Mouse (Mus musculus): ENCODE data around the gene Vwa3a.
"Not testable (repeated sequence)": the region's sequence is repeated elsewhere in the genome, so short reads cannot be mapped to it uniquely, and the experiment has no call there.

Gene Vwa3a

GRCm38 (mm10) chr7:120739018-120739417, at the start of gene Vwa3a:
TSS of gene Vwa3a (plus strand) at chr7:120739318.
- no peak for DNase-seq

- DNase-seq: no peak
These were observed 48.5 kb upstream of the Vwa3a start for GRCm38 (mm10) chr7:120690634-120691033.

DNA sequence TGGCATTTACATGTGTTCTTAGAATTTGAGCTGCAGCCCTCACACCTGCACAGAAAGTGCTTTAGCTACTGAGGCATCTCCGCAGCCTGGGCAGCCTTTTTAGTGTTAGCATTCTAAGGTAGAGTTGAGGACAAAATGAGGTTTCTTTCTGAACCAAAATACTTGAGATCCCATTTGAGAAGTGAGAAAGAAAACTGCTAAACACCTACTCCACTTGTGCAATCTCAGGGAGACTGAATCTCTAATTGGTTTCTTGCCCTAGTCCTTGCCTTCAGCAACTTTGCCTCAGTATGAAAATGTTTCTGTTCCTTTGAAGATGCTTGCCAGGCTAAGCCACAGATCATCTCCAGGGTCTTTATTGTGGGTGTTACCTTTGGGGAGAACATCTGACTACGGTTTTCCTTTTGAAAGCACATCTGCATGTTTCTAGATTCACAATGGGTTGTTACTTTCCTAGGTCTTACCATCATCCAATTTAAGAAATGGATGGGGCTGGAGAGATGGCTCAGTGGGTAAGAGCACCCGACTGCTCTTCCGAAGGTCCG, 45.2 kb upstream of the Vwa3a start:
- no peak for DNase-seq

DNA sequence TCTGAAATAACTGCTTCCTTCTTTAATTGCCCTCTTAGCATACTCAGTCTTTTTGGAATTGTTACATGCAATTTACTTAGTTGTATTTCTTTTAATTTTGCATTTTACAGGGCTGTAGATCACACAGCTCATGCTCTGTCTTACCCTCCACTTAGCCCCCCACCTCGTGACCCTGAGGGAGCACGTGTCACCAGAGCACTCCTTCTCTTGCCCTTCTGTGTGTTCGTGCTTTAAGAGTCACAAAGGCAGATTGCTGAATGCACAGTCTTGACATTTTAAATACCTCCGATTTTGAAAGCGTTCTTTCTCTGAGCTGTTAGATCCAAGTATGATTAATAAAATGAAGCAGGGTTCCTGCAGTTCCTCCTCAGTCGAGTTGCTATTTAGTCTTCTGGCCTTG, 43.9 kb upstream of the Vwa3a start:
- DNase-seq: no peak

DNA sequence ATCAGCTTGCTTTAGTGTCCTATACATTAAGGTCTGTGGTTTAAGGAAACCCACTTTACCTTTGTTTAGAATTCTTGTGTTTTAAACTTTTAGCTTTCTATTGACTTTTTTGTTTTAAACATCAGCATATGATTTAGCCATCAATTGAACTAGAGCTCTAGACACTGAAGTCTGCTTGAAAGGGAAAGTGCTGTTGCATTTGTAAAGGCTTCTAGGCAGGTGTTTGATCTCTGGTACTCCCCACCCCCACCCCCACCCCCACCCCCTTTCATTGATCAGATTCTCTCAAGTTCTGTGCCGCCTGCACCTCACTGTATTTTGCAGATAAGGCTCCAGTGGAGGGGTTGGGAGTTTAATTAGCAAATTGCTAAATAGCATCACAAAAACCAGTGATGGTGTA, 43.5 kb upstream of the Vwa3a start:
- no peak for DNase-seq

GRCm38 (mm10) chr7:120696331-120696730, 42.8 kb upstream of the Vwa3a start:
- no peak for DNase-seq

DNA sequence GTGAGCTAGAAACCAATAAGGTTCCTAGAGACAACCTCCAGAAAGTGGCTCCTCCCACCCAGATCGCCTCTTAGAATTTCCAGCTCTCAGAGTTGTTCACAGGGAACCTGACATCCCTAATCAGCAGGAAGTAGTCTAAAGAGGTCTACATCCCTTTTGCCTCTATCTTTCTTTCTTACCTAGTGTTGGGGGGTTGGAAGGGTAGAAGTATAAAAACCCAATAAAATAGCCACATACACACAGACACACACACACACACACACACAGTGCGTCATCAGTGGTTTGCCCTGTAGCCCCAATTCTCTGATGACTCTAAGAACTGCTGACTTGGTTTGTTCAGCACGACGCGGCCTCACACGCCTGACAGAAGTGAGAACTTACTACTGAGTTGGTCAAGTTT, 39.5 kb upstream of the Vwa3a start:
- DNase-seq: no peak

- DNase-seq: no peak
These were observed 35.2 kb upstream of the Vwa3a start for GRCm38 (mm10) chr7:120703888-120704287.

DNA sequence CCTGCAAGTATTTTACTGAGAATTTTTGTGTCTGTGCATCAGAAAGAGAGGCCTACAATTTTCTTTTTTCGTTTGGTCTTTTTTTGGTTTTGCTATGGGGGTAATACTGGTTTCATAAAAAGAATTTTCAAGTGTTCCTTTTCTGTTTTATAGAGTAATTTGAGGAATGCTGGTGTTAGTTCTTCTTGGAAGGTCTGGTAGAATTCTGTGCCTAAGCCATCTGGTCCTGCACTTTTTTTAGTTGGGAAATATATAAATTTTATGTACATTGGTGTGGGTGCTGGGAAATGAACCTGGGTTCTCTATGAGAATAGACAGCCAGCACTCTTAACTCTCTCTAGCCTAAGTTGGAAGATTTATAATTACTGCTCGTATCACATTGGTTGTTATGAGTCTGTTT, 27.0 kb upstream of the Vwa3a start:
- DNase-seq: no peak

DNA sequence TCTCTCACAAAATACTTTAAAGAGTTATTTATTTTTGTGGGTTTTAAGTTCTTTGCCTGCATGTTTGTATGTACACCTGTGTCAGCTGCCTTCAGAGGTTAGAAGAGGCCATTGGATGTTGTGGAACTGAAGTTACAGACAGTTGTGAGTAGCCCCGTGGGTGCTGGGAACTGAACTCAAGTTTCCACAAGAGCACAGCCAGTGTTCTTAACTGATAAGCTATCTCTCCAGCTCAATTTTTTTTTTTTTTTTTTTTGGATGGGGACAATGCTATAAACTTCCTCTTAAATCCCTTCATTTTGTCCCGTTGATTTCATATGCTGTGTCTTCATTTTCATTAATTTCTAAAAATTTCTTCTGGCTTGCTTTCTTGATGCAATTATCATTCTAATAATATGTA, 25.9 kb upstream of the Vwa3a start:
- DNase-seq: no peak

- DNase-seq: not testable (repeated sequence)
These were observed 25.2 kb upstream of the Vwa3a start for GRCm38 (mm10) chr7:120713951-120714350.

DNA sequence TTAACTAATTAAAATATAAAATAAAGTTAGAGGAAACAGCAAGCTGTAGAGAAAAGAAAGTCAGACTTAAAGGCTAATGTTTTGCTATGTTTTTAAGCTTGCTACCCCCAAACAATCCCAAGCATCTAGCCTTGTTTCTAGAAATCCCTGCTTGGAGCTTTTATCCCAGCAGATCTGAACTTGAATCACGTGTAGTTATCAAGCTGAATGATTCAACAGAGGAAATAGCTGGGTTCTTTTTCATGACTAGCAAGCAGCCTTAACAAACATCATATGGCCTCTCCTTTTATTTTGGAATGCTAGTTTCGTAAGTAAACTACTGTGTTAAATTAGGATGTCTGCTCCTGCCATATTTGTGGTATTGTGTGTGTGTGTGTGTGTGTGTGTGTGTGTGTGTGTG, 21.9 kb upstream of the Vwa3a start:
- no peak for DNase-seq

DNA sequence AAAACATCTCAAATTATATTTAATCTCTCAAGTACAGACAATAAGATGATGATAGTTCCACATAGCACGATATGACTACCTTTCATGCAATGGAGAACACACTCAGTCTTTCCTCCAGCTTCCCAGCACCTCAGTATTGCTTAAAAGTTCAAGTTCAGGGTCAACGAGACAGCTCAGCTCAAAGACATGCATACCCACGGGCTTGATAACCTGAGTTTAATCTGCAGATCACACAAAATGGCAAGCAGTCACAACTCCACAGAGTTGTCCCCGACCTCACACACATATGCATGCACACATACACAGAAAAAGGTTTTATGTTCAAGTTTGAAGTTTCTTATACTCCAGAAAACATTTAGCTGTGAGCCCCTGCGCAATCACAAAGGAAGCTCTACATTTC, 18.1 kb upstream of the Vwa3a start:
- no peak for DNase-seq

GRCm38 (mm10) chr7:120721456-120721855, 17.7 kb upstream of the Vwa3a start:
- DNase-seq: no peak

GRCm38 (mm10) chr7:120722063-120722462, 17.1 kb upstream of the Vwa3a start:
- DNase-seq: no peak

DNA sequence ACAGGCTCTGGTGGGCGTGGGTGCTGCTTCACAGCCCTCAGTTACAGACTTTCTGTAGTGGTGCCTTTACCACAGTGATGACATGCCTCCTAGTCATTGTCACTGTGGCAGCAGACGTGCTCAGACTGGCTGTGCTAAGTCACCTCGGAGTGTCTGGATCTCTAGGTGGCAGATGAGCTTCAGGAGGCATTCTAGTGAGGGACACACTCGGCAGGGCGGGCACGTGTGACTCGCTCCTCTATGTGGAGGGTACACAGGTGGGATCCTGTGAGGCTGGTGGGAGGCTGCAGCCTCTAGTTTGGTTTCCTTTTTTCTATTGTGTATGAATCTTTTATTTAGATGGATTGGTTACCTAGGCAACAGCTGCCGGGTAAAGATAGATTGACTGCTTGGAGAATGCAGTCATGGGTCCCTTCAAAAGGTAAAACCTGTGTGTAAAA, 16.3 kb upstream of the Vwa3a start:
- DNase-seq: no peak

DNA sequence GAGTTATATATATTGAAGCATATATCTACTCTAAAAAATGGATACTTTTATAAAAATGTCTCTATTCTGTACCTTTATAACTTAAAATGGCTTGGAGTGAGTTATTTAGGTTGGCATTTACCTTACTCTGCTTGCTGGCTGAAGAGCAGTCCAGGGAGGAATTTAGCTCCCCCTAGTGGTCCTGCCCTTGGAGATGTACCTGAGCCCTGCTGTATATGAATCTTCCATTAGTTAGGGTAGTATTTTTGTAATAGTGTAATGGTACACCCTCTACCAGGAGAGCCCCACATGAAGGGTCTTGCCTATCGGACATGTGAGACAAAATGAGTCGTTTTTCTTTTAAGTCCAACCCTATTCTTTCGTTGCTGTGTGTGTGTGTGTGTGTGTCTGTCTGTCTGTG, 11.5 kb upstream of the Vwa3a start:
- DNase-seq: peak in 1 of 2 experiments; percentile 47

DNA sequence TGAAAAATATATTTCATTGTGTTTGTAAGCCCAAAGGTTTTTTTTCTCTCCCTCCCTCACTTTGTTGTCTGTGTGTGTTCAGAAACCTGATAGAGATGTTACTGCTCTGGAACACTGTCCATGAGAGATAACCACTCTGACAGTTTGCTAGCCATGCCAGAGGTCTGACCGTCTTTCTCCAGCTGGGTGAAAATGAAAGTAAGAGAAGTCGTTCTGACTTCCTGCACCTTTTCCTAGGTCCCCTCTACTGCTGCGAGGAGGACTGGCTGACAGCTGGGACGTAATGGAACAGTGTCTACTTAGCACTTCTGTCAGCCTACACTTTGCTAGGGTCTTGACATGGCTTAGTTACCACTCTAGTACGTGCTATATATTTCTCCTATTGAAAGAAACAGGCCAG, 9.5 kb upstream of the Vwa3a start:
- DNase-seq: no peak

DNA sequence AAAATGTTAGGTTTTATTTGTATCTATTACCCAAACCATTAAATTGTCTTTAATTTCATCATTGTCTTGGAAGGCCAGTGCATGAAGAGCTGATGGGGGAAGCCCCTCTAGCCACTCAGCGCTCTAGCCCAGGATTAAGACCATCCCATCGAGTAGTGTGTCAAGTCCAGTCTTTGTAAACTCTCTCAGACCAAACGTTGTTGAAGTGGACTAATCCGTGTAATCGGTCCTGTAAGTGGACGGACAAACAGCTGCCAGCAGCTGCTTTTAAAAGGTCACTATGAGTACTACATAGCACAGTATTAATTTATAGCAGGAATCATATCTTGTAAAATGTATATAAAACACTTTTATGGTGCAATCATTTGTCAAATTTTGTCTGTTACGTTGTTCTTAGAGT, 6.2 kb upstream of the Vwa3a start:
- DNase-seq: no peak

GRCm38 (mm10) chr7:120739558-120740101, 512 bp downstream of the Vwa3a start:
- DNase-seq: no peak

GRCm38 (mm10) chr7:120743366-120744351, 4.5 kb downstream of the Vwa3a start:
- DNase-seq: no peak

DNA sequence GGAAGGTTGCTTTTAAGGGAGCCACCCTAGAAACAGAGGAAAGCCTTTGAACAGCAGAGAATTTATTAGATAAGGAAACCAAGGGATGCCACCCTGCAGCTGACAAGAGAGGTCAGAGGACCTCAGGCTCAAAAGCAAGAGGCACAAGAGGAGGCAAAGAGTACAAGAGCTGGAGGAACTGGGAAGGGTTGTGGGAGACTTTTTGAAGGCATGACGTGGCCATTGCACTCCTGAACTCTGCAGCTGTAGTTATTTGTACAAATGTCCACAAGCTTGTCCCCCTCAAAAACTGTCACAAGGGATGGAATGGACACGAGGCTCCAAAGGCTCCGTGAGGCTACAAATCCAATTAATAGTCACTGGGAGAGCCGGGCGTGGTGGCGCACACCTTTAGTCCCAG, 5.5 kb downstream of the Vwa3a start:
- no peak for DNase-seq

DNA sequence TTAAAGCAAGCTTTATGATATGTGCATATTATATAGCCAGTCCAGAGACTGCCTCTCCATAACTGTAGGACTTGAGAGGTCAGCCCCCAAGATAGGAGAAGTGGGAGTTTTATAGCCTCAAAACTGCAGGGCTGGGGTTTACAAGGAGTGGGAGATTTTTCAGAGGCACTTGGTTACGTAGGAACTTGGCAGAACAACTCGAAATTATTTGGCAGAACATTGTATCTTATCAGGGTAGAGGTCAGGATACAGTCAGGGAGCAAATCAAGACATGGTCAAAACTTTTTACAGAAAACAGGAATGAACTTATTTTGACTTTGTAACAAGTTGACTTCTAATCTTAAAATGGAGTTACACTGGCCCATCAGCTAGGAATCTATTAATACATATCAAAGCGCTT, 6.9 kb downstream of the Vwa3a start:
- no peak for DNase-seq

DNA sequence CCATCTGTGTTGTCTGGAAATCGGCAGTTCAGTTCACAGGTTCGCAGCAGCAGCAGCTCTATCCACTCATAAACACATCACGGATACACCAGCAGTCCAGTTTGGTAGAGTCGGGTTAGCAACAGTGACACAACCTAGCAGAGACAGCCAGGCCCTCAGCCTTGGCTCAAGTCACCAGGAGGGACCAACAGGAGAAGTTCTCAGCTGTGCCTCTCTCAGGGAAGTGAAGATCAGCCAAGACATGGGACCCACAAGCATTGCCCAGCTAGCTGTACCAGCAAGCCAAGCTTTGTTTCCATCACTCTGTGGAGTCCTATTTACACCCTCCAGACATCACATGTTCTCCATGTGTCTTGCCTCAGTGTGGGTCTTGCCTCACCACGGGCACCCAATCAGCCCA, 7.7 kb downstream of the Vwa3a start:
- no peak for DNase-seq

Measured in spleen, adult 18-20 months (tissue).